Mouse (Mus musculus) adrenal gland, adult (tissue): ENCODE results near the gene Ap3d1.

ENCODE experiments used
- DNase-seq, 2 experiments: peaks; one replicate each; pipeline ENCODE4 v3.0.0; 2022 to 2023; ENCODE audit warnings: low spot score in 1 of 2; ENCODE audit not compliant: inconsistent age in 2 of 2

The Ap3d1 gene

GRCm38 (mm10) chr10:80742180-80742978 lies at the start of gene Ap3d1:
Gene Ap3d1, minus strand, starts transcription at chr10:80742264.
- DNase-seq: peak; percentile 99 to 100

- no peak for DNase-seq
Observed at GRCm38 (mm10) chr10:80791476-80792174, 49.6 kb upstream of the Ap3d1 start.

GRCm38 (mm10) chr10:80790761-80791404 lies 48.8 kb upstream of the Ap3d1 start:
- DNase-seq: peak in 1 of 2 experiments; percentile 84

GRCm38 (mm10) chr10:80787517-80787916 lies 45.5 kb upstream of the Ap3d1 start:
- peak in 1 of 2 experiments; percentile 56 for DNase-seq

- DNase-seq: no peak
Observed at GRCm38 (mm10) chr10:80785963-80786362, 43.9 kb upstream of the Ap3d1 start.

GRCm38 (mm10) chr10:80784871-80785270 lies 42.8 kb upstream of the Ap3d1 start:
- DNase-seq: no peak

- DNase-seq: no peak
Observed at GRCm38 (mm10) chr10:80784302-80784701, 42.2 kb upstream of the Ap3d1 start.

GRCm38 (mm10) chr10:80779565-80779964 lies 37.5 kb upstream of the Ap3d1 start:
- DNase-seq: peak; percentile 77 to 88

GRCm38 (mm10) chr10:80777123-80777522 lies 35.1 kb upstream of the Ap3d1 start:
- no peak for DNase-seq

GRCm38 (mm10) chr10:80776358-80776869 lies 34.4 kb upstream of the Ap3d1 start:
- no peak for DNase-seq

- peak in 1 of 2 experiments; percentile 35 for DNase-seq
Observed at GRCm38 (mm10) chr10:80775731-80776130, 33.7 kb upstream of the Ap3d1 start.

- no peak for DNase-seq
Observed at GRCm38 (mm10) chr10:80774981-80775380, 32.9 kb upstream of the Ap3d1 start.

- peak; percentile 85 to 95 for DNase-seq
Observed at GRCm38 (mm10) chr10:80774549-80774948, 32.5 kb upstream of the Ap3d1 start.

GRCm38 (mm10) chr10:80773816-80774215 lies 31.8 kb upstream of the Ap3d1 start:
- no peak for DNase-seq

GRCm38 (mm10) chr10:80768365-80768764 lies 26.3 kb upstream of the Ap3d1 start:
- DNase-seq: peak in 1 of 2 experiments; percentile 59

- peak in 1 of 2 experiments; percentile 59 for DNase-seq
Observed at GRCm38 (mm10) chr10:80766161-80766815, 24.2 kb upstream of the Ap3d1 start.

- DNase-seq: peak in 1 of 2 experiments; percentile 89
Observed at GRCm38 (mm10) chr10:80765746-80766145, 23.7 kb upstream of the Ap3d1 start.

GRCm38 (mm10) chr10:80763502-80763901 lies 21.4 kb upstream of the Ap3d1 start:
- peak in 1 of 2 experiments; percentile 63 for DNase-seq

GRCm38 (mm10) chr10:80761821-80762220 lies 19.8 kb upstream of the Ap3d1 start:
- DNase-seq: peak in 1 of 2 experiments; percentile 63

GRCm38 (mm10) chr10:80760596-80761524 lies 18.8 kb upstream of the Ap3d1 start:
- DNase-seq: peak; percentile 69 to 88
